Mouse (Mus musculus) heart, postnatal 0 days (tissue): Measurements from ENCODE around the gene D10Jhu81e.

Experiments used
- CTCF ChIP-seq: IDR thresholded peaks from 2 replicates; pipeline ENCODE4 v1.5.1; 2016; ENCODE audit warnings: antibody characterized with exemption, control low read depth, low read depth
- EP300 ChIP-seq: IDR thresholded peaks from 2 replicates; pipeline ENCODE4 v1.6.1; 2016; ENCODE audit warnings: antibody characterized with exemption, low read depth

DNA sequence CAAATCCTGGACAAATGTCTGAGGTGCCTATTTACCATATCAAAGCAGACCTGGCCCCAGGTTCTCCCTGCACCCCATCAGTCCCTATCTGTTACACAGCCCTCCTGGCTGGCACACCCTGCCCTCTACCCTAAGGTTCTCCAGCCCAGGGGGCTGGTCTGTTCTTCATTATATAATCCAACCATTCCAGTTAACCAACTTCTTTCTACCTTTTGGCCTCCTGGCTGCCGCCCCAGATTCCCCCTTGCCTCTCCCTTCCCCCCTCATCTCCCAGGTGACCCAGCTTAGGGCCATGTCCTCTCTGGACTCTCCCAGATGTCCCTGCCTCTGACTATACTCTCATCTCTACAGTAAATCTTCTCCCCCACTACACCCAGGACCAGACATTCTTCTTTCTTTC lies 41.7 kb downstream of the D10Jhu81e start:
- TF ChIP-seq EP300 (no peak), CTCF (no peak)
